Mouse (Mus musculus) MEL (cell line): Measurements from ENCODE around the gene Fgd3.

Source experiments
- POLR2A ChIP-seq, 2 experiments: IDR thresholded peaks; 2 replicates each; pipeline ENCODE4 v1.6.1; 2011 to 2012; ENCODE audit warnings: low read length in 2 of 2, mild to moderate bottlenecking in 2 of 2, control low read depth in 1 of 2, improper control_type of control experiment in 1 of 2, low read depth in 1 of 2, moderate library complexity in 1 of 2; ENCODE audit not compliant: control insufficient read depth in 1 of 2, insufficient read depth in 1 of 2, poor library complexity in 1 of 2
- TAL1 ChIP-seq: IDR thresholded peaks from 2 replicates; pipeline ENCODE4 v1.6.1; 2012; ENCODE audit warnings: mild to moderate bottlenecking, inconsistent platforms, low read length, moderate library complexity, mixed read lengths

DNA sequence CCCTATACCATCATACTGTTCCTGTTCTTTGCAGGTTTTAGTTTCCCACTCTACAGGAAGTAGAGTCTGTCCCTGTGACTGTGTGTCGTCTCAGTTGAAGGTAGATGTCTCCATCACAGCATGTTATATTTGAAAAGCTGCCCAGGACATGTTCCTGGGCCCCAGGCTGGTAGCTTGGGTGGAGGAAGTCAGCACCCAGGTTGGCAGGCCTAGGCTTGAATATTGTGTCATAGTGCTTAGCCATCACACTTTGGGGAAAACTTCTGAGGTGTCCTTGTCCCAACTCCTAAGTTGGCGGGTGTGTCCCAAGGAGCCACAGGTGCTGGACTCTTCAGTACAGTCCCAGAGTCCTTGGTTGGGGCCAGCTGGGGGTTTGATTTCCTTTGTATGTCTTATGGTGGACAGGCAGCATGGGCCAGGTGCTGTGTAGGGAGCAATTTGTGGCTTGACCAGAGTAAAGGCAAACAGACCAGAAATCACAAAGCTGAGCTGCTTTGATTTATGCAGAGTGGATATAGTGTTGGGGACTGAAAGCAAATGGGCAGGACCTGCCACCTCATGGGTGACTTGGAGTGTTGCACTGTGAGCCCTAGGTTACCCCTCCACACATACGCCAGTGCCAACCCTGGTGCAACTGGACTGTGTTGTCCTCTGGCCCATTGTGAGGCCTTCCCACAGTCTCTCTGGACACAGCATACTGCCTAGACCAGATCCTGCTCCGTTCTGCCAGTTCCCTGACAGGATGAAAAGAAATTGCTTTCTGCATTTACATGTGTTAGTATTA, 47.7 kb upstream of the Fgd3 start:
- no peak for TF ChIP-seq TAL1
- no peak for TF ChIP-seq POLR2A (IDR thresholded peaks at IDR 0.05; ENCODE audit: control insufficient read depth in 1 of 2, insufficient read depth in 1 of 2, low read depth in 1 of 2, low read length in 2 of 2, poor library complexity in 1 of 2)
